Mouse (Mus musculus) E14TG2a.4 (cell line): ENCODE data around the gene Shf.

Experiments used
- CTCF ChIP-seq: conservative IDR thresholded peaks from 2 replicates; pipeline ENCODE4 v1.5.1; 2014; ENCODE audit warnings: low read length
- NANOG ChIP-seq: IDR thresholded peaks from 2 replicates; pipeline ENCODE4 v1.6.1; 2014; ENCODE audit warnings: borderline replicate concordance, low read length, mixed read lengths

GRCm38 (mm10) chr2:122301921-122302573, 66.9 kb downstream of the Shf start:
- TF ChIP-seq CTCF: no peak
- TF ChIP-seq NANOG: no peak
